Mouse (Mus musculus) lung, postnatal 0 days (tissue): Measurements from ENCODE around the gene Ndufb4. TPM values are rescaled to one million over a fixed set of nuclear protein-coding genes. Genes with fewer than 3 reads are reported as not detected.
"Not testable (repeated sequence)": the region's sequence is repeated elsewhere in the genome, so short reads cannot be mapped to it uniquely, and the experiment has no call there.

Experiments
- ATAC-seq: fragments of 200-750 bp; cut with Nextera tagmentation; 2 replicates; pipeline ENCODE4 v1.8.0; 2017; ENCODE audit warnings: moderate library complexity
- DNase-seq: peaks from one replicate; pipeline ENCODE4 v3.0.0-alpha.2; 2016; ENCODE audit warnings: low spot score
- H3K27ac ChIP-seq: fragments of 300-500 bp; sonication (generic); 2 replicates; pipeline ENCODE4 v1.5.1; 2014; ENCODE audit warnings: antibody characterized with exemption, mild to moderate bottlenecking, low read length, mixed read lengths
- H3K27me3 ChIP-seq: fragments of 300-500 bp; sonication (generic); replicated peaks from 2 replicates; pipeline ENCODE4 v1.6.1; 2014; ENCODE audit warnings: low read length, mixed read lengths; ENCODE audit not compliant: insufficient read depth
- H3K36me3 ChIP-seq: fragments of 300-500 bp; sonication (generic); 2 replicates; pipeline ENCODE4 v1.6.1; 2014; ENCODE audit warnings: low read length, mixed read lengths; ENCODE audit not compliant: insufficient read depth
- H3K4me1 ChIP-seq: fragments of 300-500 bp; sonication (generic); 2 replicates; pipeline ENCODE4 v1.6.1; 2014; ENCODE audit warnings: antibody characterized with exemption, low read depth, low read length, mixed read lengths; ENCODE audit not compliant: insufficient read depth
- H3K4me2 ChIP-seq: fragments of 300-500 bp; sonication (generic); replicated peaks from 2 replicates; pipeline ENCODE4 v1.6.1; 2014; ENCODE audit warnings: low read depth, mild to moderate bottlenecking, low read length, moderate library complexity, mixed read lengths
- H3K4me3 ChIP-seq: fragments of 300-500 bp; sonication (generic); 2 replicates; pipeline ENCODE4 v1.5.1; 2014; ENCODE audit warnings: low read depth, low read length
- H3K9ac ChIP-seq: fragments of 300-500 bp; sonication (generic); replicated peaks from 2 replicates; pipeline ENCODE4 v1.6.1; 2014; ENCODE audit warnings: low read depth, mild to moderate bottlenecking
- H3K9me3 ChIP-seq: fragments of 300-500 bp; sonication (generic); 2 replicates; pipeline ENCODE4 v1.6.1; 2016; ENCODE audit warnings: low read length, mixed read lengths
- CTCF ChIP-seq: IDR thresholded peaks from 2 replicates; pipeline ENCODE4 v1.5.1; 2016; ENCODE audit warnings: antibody characterized with exemption, mild to moderate bottlenecking
- EP300 ChIP-seq: IDR thresholded peaks from 2 replicates; pipeline ENCODE4 v1.6.1; 2016; ENCODE audit warnings: antibody characterized with exemption, mild to moderate bottlenecking, control low read depth
- WGBS: fragments of 180-500 bp; shearing (Covaris S2); extraction: QIAGEN DNeasy Blood & Tissue Kit; methylation state at CpG from one replicate; pipeline ENCODE4 v1.1.7; 2014; 5-methylcytosine and 5-hydroxymethylcytosine counted together
- polyA plus RNA-seq: library from polyadenylated mRNA; unstranded; fragments of >200 nt; fragmentation: Nextera tagmentation; extraction: Ambion mirVana; gene quantifications from 2 replicates; pipeline ENCODE4 v1.2.1, GENCODE M21; 2015

Gene Ndufb4
- polyA plus RNA-seq = 70.3 and 74.1 TPM in 2 replicates

DNA sequence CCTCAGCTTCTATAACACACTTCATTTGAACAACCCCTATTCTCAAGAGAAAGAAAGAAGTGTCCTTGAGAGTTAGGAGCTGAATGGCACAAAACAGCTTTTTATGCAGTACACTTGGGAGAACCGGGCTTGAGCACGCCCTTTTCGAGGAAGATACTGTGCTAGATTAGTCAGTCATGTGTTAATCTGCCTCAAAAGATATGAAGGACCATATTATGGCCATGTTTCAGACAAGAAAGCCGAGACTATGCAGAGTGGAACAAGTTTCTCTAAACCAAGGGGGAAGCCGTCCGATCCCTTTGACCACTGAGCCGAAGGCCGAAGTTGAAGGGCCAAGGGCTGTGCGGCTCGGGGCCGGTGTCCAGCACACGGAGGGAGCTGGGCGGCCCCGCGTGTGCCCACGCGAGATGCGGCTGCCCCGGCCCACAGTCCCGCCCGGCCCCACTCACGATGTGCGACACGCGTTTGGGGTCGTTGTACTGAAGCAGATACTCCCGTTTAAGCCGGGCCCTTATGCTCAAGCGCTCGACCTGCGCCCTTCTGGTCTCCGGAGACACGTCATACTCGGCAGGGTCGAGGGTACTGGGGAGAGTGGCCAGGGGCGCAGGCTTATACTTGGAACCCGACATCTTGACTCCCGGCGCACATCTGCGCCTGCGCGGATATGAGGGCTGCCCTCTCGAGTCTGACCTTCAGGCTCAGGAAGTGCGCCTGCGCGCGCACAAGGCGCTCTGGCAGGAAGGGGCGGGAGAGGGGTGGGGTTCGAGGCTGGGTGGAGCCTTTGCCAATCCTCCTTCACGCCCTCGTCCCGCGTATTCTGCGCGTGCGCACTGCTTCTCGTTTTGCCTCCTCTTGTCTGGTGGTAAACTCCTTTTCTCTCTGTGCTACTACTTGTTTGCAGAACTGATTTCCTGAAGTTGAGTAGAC, at the start of gene Ndufb4:
Ndufb4 (minus strand) TSS at position 723 of the 927 bp plus-strand sequence.
- DNase-seq = peak; percentile 99
- no peak for TF ChIP-seq EP300
- TF ChIP-seq CTCF = no peak
- under 1% methylated on average over 48 of the region's 58 CpGs for WGBS

DNA sequence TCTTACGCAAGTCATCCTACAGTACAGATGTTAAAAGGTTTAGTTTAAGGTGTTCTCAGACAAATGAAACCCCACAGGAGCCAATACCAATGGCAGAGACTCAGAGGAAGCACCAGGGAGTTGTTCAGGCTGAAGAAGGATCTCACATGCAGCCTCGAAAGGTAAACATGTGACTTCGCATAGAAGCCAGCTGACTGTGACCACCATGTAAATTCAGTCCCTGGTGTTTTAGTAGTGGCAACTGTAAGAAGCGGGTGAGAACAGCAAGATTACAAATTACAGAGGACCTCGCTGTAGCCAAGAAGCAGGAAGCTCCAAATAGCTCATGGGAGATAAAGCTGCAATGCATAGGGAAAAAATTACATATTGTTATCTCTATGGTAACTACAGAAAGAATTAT, 49.6 kb upstream of the Ndufb4 start:
- H3K4me3 ChIP-seq = no peak overlapping the region
- no peaks in the 10 kb centered on the region for H3K27me3 ChIP-seq
- no peaks in the 10 kb centered on the region for H3K4me1 ChIP-seq
- TF ChIP-seq EP300 = no peak
- no peak for TF ChIP-seq CTCF
- 60% methylated on average over 5 of the region's 5 CpGs for WGBS
- H3K9ac ChIP-seq = no peak overlapping the region
- H3K36me3 ChIP-seq = no peaks in the 10 kb centered on the region
- ATAC-seq (no peak), DNase-seq (no peak)
- H3K4me2 ChIP-seq = no peak overlapping the region
- no peaks in the 10 kb centered on the region for H3K9me3 ChIP-seq
- no peak overlapping the region for H3K27ac ChIP-seq

More for the DNA sequence above, at the start of gene Ndufb4:
- Histone ChIP-seq H3K4me1 (0 out of 2 replicates have a peak, but pooled peaks cover 7% of the 10 kb centered on the region), H3K9me3 (no peaks in the 10 kb centered on the region), H3K27me3 (no peaks in the 10 kb centered on the region), H3K36me3 (no peaks in the 10 kb centered on the region), H3K27ac (peak within 1 kb of the TSS; percentile 80), H3K4me3 (peak within 1 kb of the TSS; percentile 78), H3K9ac (peak within 1 kb of the TSS; percentile 82), H3K4me2 (peak within 1 kb of the TSS; percentile 62)
- ATAC-seq = peak; percentile 98

DNA sequence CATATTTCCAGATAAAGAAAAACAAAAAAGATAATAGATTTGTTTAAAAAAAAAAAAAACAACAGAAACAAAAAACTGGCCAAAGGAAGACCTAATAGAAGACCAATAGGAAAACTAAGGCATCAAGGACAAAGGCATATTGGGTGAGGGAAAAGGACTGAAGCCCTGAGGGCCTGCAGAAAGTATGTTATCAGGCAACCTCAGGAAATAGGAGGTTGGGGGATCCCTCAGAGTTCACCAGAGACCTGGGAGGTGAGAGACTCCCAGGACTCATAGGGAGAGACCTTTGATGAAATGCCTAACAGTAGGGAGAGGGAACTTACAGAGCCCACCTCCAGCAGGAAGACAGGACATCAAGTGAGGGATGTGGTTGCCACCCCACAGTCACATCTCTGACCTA, 45.8 kb upstream of the Ndufb4 start:
- not testable (repeated sequence) for H3K4me1 ChIP-seq, H3K9me3 ChIP-seq, H3K27me3 ChIP-seq, H3K27ac ChIP-seq, H3K36me3 ChIP-seq, H3K4me2 ChIP-seq, ATAC-seq, DNase-seq, H3K4me3 ChIP-seq, H3K9ac ChIP-seq

DNA sequence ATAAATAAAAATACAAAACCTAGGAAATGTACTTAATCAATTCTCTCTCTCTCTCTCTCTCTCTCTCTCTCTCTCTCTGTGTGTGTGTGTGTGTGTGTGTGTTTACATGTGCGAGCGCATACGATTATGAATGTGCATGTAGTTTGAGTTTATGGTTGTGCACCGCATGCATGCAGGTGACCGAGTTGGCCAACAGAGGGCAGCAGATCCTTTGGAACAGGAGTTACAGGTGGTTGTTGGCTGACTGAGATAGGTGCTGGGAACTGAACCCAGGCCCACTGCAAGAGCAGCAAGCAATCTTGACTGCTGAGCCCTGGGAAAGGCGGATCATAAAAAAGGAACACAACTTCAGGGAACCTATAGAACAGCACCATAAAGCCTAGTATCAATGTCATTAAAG, 44.5 kb upstream of the Ndufb4 start:
- Histone ChIP-seq H3K4me2 (no peak overlapping the region), H3K9me3 (no peaks in the 10 kb centered on the region), H3K4me1 (no peaks in the 10 kb centered on the region), H3K27ac (no peak overlapping the region), H3K27me3 (no peaks in the 10 kb centered on the region), H3K36me3 (no peaks in the 10 kb centered on the region), H3K4me3 (no peak overlapping the region), H3K9ac (no peak overlapping the region)
- no peak for ATAC-seq
- TF ChIP-seq EP300 = no peak
- TF ChIP-seq CTCF = peak; percentile 48
- 98% methylated on average over 6 of the region's 6 CpGs for WGBS
- no peak for DNase-seq

DNA sequence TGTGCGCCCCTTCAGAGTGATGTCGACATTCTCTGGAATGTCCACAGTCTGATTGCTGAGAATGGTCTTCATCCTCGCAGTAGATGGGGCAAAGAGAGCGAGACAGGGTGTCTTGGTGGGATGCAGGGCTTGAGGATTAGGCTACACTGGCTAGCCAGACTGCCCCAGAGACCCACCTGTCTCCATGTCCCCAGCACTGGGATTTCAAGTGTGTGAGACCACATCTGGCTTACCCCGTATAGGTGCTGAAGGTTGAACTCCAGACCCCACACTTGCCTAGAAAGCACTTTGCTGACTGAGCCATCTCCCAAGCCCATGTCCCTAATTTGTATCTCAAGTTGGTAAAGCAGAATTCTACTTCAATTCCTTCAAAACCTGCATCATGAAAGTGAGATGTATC, 43.0 kb upstream of the Ndufb4 start:
- Histone ChIP-seq H3K27ac (no peak overlapping the region), H3K9me3 (no peaks in the 10 kb centered on the region), H3K4me2 (no peak overlapping the region), H3K9ac (no peak overlapping the region), H3K4me3 (no peak overlapping the region), H3K36me3 (no peaks in the 10 kb centered on the region), H3K4me1 (no peaks in the 10 kb centered on the region), H3K27me3 (no peaks in the 10 kb centered on the region)
- TF ChIP-seq EP300 = no peak
- TF ChIP-seq CTCF = no peak
- ATAC-seq (no peak), DNase-seq (no peak)
- WGBS = 73% methylated on average over 3 of the region's 5 CpGs

DNA sequence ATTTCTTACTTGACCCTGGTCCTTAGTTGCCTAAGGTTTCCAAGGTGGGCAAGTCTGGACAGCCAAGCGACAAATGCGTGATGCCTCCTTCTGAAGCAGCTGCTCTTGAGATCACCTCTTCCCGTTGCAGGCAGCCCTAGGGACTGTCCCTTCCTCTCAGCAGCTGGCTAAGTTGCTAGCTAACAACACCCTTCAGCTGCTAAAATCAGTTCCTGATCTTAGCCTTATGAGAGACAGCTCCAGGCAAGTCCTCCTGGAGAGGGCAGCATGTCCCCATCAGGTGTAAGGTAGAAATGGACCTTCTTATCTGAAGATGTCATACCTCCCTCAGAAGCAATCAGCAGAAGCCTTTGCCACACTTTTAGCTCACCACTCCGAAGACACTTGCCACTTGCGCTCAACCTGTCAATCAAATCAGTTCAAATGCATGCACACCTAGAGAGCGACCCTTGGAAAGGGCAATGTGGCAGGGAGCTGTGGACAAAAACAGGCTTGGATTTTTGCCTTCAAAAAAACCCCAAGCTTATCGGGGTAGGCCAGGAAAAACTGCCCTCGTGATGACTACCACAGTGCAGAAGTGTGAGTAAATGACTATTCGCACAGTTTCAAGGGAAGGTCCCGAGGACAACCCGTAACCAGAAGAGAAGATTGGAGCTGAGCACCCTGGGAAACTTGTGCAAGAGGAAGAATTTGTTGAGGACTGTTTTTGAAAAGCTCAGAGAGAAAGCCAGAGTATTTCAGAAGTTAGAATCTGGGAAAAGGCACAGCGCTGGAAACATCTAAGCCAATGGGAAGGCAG, 36.9 kb upstream of the Ndufb4 start:
- peak; percentile 50 for TF ChIP-seq CTCF
- no peak for TF ChIP-seq EP300
- H3K27ac ChIP-seq = no peak overlapping the region
- H3K4me2 ChIP-seq = no peak overlapping the region

More for the DNA sequence above, 36.9 kb upstream of the Ndufb4 start:
- Histone ChIP-seq H3K9ac (no peak overlapping the region), H3K36me3 (no peaks in the 10 kb centered on the region), H3K4me3 (no peak overlapping the region), H3K4me1 (no peaks in the 10 kb centered on the region), H3K27me3 (no peaks in the 10 kb centered on the region), H3K9me3 (no peaks in the 10 kb centered on the region)
- DNase-seq = peak; percentile 25
- WGBS = 72% methylated on average over 12 of the region's 12 CpGs
- peak; percentile 35 for ATAC-seq
